Mouse (Mus musculus) MEL (cell line): ENCODE results near the gene Mrrf.

ENCODE experiments used
- BHLHE40 ChIP-seq: IDR thresholded peaks from 2 replicates; pipeline ENCODE4 v1.6.1; 2012; ENCODE audit warnings: low read depth, mild to moderate bottlenecking, inconsistent platforms, low read length, improper control_type of control experiment, borderline replicate concordance
- CTCF ChIP-seq, 3 experiments: IDR thresholded peaks in 2 of 3; conservative IDR thresholded peaks in 1 of 3; 2 replicates each; pipeline ENCODE4 v1.5.1; 2011 to 2012; ENCODE audit warnings: low read length in 3 of 3, low read depth in 2 of 3, mild to moderate bottlenecking in 2 of 3, improper control_type of control experiment in 1 of 3, inconsistent platforms in 1 of 3, mixed read lengths in 1 of 3, moderate library complexity in 1 of 3; ENCODE audit not compliant: control insufficient read depth in 1 of 3, insufficient read depth in 1 of 3, poor library complexity in 1 of 3, severe bottlenecking in 1 of 3
- EP300 ChIP-seq, 2 experiments: IDR thresholded peaks; 2 replicates each; pipeline ENCODE4 v1.6.1; 2011; ENCODE audit warnings: improper control_type of control experiment in 2 of 2, low read length in 2 of 2, low read depth in 1 of 2, mild to moderate bottlenecking in 1 of 2
- GATA1 ChIP-seq: IDR thresholded peaks from 2 replicates; pipeline ENCODE4 v1.6.1; 2011; ENCODE audit warnings: low read depth, low read length, improper control_type of control experiment
- KAT2A ChIP-seq: conservative IDR thresholded peaks from 2 replicates; pipeline ENCODE4 v1.6.1; 2012; ENCODE audit warnings: low read depth, low read length, improper control_type of control experiment, inconsistent platforms
- MAX ChIP-seq: IDR thresholded peaks from 2 replicates; pipeline ENCODE4 v1.6.1; 2011; ENCODE audit warnings: low read length, improper control_type of control experiment
- MAZ ChIP-seq: IDR thresholded peaks from 2 replicates; pipeline ENCODE4 v1.6.1; 2012; ENCODE audit warnings: low read depth, mild to moderate bottlenecking, inconsistent platforms, low read length, improper control_type of control experiment
- POLR2AphosphoS5 ChIP-seq: IDR thresholded peaks from 2 replicates; pipeline ENCODE4 v1.6.1; 2012; ENCODE audit warnings: low read depth, borderline replicate concordance, mild to moderate bottlenecking, inconsistent platforms, low read length, moderate library complexity, mixed read lengths
- RCOR1 ChIP-seq: IDR thresholded peaks from 2 replicates; pipeline ENCODE4 v1.6.1; 2012; ENCODE audit warnings: low read depth, mild to moderate bottlenecking, inconsistent platforms, low read length, improper control_type of control experiment
- TAL1 ChIP-seq: IDR thresholded peaks from 2 replicates; pipeline ENCODE4 v1.6.1; 2012; ENCODE audit warnings: mild to moderate bottlenecking, inconsistent platforms, low read length, moderate library complexity, mixed read lengths
- TCF12 ChIP-seq: IDR thresholded peaks from 2 replicates; pipeline ENCODE4 v1.6.1; 2014; ENCODE audit warnings: low read depth, mild to moderate bottlenecking, inconsistent platforms, low read length, improper control_type of control experiment, moderate library complexity
- USF2 ChIP-seq, 2 experiments: IDR thresholded peaks; 2 replicates each; pipeline ENCODE4 v1.6.1; 2011 to 2012; ENCODE audit warnings: improper control_type of control experiment in 2 of 2, low read length in 2 of 2, borderline replicate concordance in 1 of 2, inconsistent platforms in 1 of 2, low read depth in 1 of 2, mild to moderate bottlenecking in 1 of 2; ENCODE audit not compliant: insufficient read depth in 1 of 2
- ZNF384 ChIP-seq: IDR thresholded peaks from 2 replicates; pipeline ENCODE4 v1.6.1; 2012; ENCODE audit warnings: low read depth, mild to moderate bottlenecking, inconsistent platforms, low read length, improper control_type of control experiment

DNA sequence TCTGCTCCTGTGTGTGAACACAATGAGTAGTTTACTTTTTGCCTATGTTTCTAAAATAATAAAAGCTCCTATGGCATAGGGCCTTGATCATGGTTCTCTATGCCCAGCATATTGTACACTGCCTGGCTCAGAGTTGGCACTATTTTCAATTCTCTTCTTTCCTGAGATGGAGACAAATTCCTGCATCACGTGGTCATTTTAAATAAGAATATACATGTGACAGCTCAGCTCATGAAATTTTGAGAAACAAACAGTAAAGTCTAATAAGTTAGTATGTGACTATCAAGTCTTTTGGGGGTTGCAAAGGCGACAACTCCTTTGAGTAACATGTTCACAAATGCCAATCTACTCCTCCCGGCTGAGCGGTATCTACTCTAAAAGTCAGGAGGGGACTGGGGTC is 302 bp upstream of the Mrrf start:
- TF ChIP-seq TAL1 (no peak), MAZ (no peak), GATA1 (no peak), EP300 (IDR thresholded peaks at IDR 0.05; ENCODE audit: low read depth in 1 of 2, low read length in 2 of 2) (no peak), BHLHE40 (no peak), KAT2A (no peak), USF2 (IDR thresholded peaks at IDR 0.05; ENCODE audit: borderline replicate concordance in 1 of 2, insufficient read depth in 1 of 2, low read depth in 1 of 2, low read length in 2 of 2) (no peak), CTCF (IDR thresholded peaks at IDR 0.05 in 2 of 3, conservative IDR thresholded peaks at IDR 0.05 in 1 of 3; ENCODE audit: control insufficient read depth in 1 of 3, insufficient read depth in 1 of 3, low read depth in 2 of 3, low read length in 3 of 3, poor library complexity in 1 of 3, severe bottlenecking in 1 of 3) (no peak), MAX (peak; percentile 62), TCF12 (no peak), ZNF384 (no peak), POLR2AphosphoS5 (no peak), RCOR1 (no peak)
